Mouse (Mus musculus) embryonic facial prominence, embryonic 10.5 days (tissue): ENCODE results near the gene Olfr727. TPM values are rescaled to one million over a fixed set of nuclear protein-coding genes. Genes with fewer than 3 reads are reported as not detected.

ENCODE experiments used
- DNase-seq: peaks from one replicate; pipeline ENCODE4 v3.0.0-alpha.2; 2017; ENCODE audit warnings: low spot score
- H3K27ac ChIP-seq: fragments of 300-500 bp; sonication (generic); replicated peaks from 2 replicates; pipeline ENCODE4 v1.5.1; 2016; ENCODE audit warnings: mild to moderate bottlenecking
- H3K27me3 ChIP-seq: fragments of 300-500 bp; sonication (generic); replicated peaks from 2 replicates; pipeline ENCODE4 v1.6.1; 2016; ENCODE audit warnings: low read depth, mild to moderate bottlenecking; ENCODE audit not compliant: poor library complexity, severe bottlenecking
- H3K36me3 ChIP-seq: fragments of 300-500 bp; sonication (generic); replicated peaks from 2 replicates; pipeline ENCODE4 v1.6.1; 2016; ENCODE audit warnings: mild to moderate bottlenecking, moderate library complexity
- H3K4me1 ChIP-seq: fragments of 300-500 bp; sonication (generic); 2 replicates; pipeline ENCODE4 v1.6.1; 2016
- H3K4me3 ChIP-seq: fragments of 300-500 bp; sonication (generic); 2 replicates; pipeline ENCODE4 v1.5.1; 2016; ENCODE audit warnings: mild to moderate bottlenecking, moderate library complexity
- H3K9me3 ChIP-seq: fragments of 300-500 bp; sonication (generic); 2 replicates; pipeline ENCODE4 v1.6.1; 2016; ENCODE audit warnings: mild to moderate bottlenecking
- WGBS: fragments of 180-500 bp; shearing (Covaris S2); methylation state at CpG from one replicate; pipeline ENCODE4 v1.1.7; 2016; 5-methylcytosine and 5-hydroxymethylcytosine counted together
- polyA plus RNA-seq: library from polyadenylated mRNA; unstranded; fragments of >200 nt; fragmentation: Nextera tagmentation; extraction: Ambion mirVana; gene quantifications from 2 replicates; pipeline ENCODE4 v1.2.1, GENCODE M21; 2016

Gene Olfr727
- polyA plus RNA-seq: not detected in 2 replicates

DNA sequence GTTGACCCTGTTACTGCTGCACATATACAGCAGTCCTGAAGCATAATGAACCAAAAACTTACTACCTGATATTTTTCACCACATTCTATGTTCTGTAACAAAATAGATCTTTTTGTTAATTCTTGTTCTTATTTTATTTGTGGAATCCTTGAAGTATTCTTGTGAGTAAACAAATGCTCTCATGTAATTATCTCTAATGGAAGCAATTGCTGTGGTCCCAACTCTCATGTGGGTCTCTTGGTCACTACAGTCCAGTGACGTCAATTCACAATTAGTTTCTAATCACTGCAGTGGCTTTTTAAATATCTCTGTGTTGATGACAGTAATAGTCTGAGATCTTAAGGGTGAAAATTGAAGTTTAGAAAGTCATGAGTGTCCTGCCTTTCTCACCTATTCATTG lies at the start of gene Olfr727:
Gene Olfr727 (plus strand): TSS at position 301 of the 400 bp plus-strand sequence.
- Histone ChIP-seq H3K27me3 (no peaks in the 10 kb centered on the region), H3K4me1 (no peaks in the 10 kb centered on the region), H3K4me3 (no peak within 1 kb of the TSS), H3K9me3 (no peaks in the 10 kb centered on the region), H3K27ac (no peak within 1 kb of the TSS), H3K36me3 (no peaks in the 10 kb centered on the region)
- DNase-seq: no peak
- WGBS: 84% methylated on average over 1 of the region's 1 CpGs

GRCm38 (mm10) chr14:50090853-50091252 lies 32.1 kb upstream of the Olfr727 start, which contains the start of gene Olfr726:
Gene Olfr726 (minus strand): TSS chr14:50090953.
- H3K4me3 ChIP-seq: no peak within 1 kb of the TSS
- H3K4me1 ChIP-seq: no peaks in the 10 kb centered on the region
- DNase-seq: no peak
- no peaks in the 10 kb centered on the region for H3K9me3 ChIP-seq
- H3K27ac ChIP-seq: no peak within 1 kb of the TSS
- no peaks in the 10 kb centered on the region for H3K27me3 ChIP-seq
- no peaks in the 10 kb centered on the region for H3K36me3 ChIP-seq
- WGBS: 82% methylated on average over 1 of the region's 1 CpGs

GRCm38 (mm10) chr14:50142580-50142979 lies 19.6 kb downstream of the Olfr727 start, which contains the start of gene Olfr728:
Gene Olfr728 (minus strand): TSS chr14:50142680.
- Histone ChIP-seq H3K9me3 (no peaks in the 10 kb centered on the region), H3K36me3 (no peaks in the 10 kb centered on the region), H3K27me3 (no peaks in the 10 kb centered on the region), H3K4me1 (no peaks in the 10 kb centered on the region), H3K27ac (no peak within 1 kb of the TSS), H3K4me3 (no peak within 1 kb of the TSS)
- 96% methylated on average over 5 of the region's 5 CpGs for WGBS
- no peak for DNase-seq

DNA sequence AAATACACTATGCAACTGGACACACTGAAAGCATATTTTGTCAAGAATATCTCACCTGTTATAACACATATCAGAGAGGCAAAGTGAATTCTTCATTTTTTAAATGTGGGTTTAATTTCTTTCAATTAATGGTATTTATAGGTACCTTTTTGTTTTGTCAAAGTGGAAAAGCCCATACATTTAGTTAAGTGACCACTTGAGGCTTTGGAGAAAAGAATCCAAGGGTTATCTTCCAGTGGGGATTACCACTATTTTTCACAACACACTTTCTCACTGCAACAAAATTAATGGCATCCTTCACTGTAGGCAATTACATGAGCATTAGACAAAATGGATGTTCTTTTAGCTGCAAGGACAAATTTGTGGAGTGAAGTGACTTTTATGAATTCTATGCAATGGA lies 29.8 kb downstream of the Olfr727 start, which contains the start of gene Olfr729:
Gene Olfr729 (minus strand): TSS at position 101 of the 400 bp plus-strand sequence.
- Histone ChIP-seq H3K27ac (no peak within 1 kb of the TSS), H3K4me3 (no peak within 1 kb of the TSS), H3K36me3 (no peaks in the 10 kb centered on the region), H3K4me1 (no peaks in the 10 kb centered on the region), H3K9me3 (no peaks in the 10 kb centered on the region), H3K27me3 (no peaks in the 10 kb centered on the region)
- no peak for DNase-seq

Other genes starting within 250 kb of the Olfr727 start
- not detected in 2 replicates for gene Olfr722, start 221.2 kb upstream of the Olfr727 start, polyA plus RNA-seq
- not detected in 2 replicates for gene Olfr723, start 191.4 kb upstream of the Olfr727 start, polyA plus RNA-seq
- gene Olfr724, start 159.9 kb upstream of the Olfr727 start, polyA plus RNA-seq: not detected in 2 replicates
- not detected in 2 replicates for gene Olfr725, start 82.8 kb upstream of the Olfr727 start, polyA plus RNA-seq
- not detected in 2 replicates for gene Olfr726, start 32.2 kb upstream of the Olfr727 start, polyA plus RNA-seq
- not detected in 2 replicates for gene Olfr728, start 19.5 kb downstream of the Olfr727 start, polyA plus RNA-seq
- gene Olfr729, start 29.7 kb downstream of the Olfr727 start, polyA plus RNA-seq: 0.05 TPM in 1 of 2 replicates, not detected in the other
- not detected in 2 replicates for gene Olfr730, start 65.0 kb downstream of the Olfr727 start, polyA plus RNA-seq
- gene Olfr731, start 118.7 kb downstream of the Olfr727 start, polyA plus RNA-seq: not detected in 2 replicates
- gene Olfr732, start 161.0 kb downstream of the Olfr727 start, polyA plus RNA-seq: not detected in 2 replicates
- not detected in 2 replicates for gene Olfr733, start 178.3 kb downstream of the Olfr727 start, polyA plus RNA-seq
- gene Olfr734, start 203.6 kb downstream of the Olfr727 start, polyA plus RNA-seq: not detected in 2 replicates
- not detected in 2 replicates for gene Olfr735, start 225.7 kb downstream of the Olfr727 start, polyA plus RNA-seq
- not detected in 2 replicates for gene Tlr11, start 234.7 kb downstream of the Olfr727 start, polyA plus RNA-seq